Mouse (Mus musculus): ENCODE measurements around the gene Mast4. TPM values are rescaled to one million over a fixed set of nuclear protein-coding genes. Genes with fewer than 3 reads are reported as not detected.

Mast4 gene
- polyA plus RNA-seq, 1 experiment from 2014 or later = 33.0 TPM

DNA sequence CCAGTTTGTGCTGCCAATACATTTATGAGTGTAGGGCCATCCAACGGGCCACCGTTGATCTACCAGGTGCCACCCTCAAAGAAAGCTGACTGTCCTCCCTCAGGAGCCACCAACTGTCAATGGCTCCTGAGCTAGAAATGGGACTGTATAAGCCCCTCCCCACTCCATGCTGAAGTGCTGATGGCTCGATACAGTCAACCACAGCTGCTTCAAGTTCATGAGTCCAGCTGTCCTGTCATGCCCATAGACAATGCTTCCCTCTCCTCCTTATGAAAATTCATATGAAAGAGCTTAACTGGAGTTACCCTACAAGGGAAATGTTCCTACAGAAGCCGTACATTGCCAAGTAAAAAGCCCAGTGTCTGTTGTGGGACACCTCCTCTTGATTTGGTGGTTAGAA, 93.2 kb downstream of the Mast4 start:
- H3K4me1 ChIP-seq (ENCODE audit: control insufficient read depth, insufficient read depth, low read length) = no peaks in the 10 kb centered on the region
- H3K9me3 ChIP-seq (ENCODE audit: control insufficient read depth, low read length) = no peaks in the 10 kb centered on the region
- H3K4me3 ChIP-seq (ENCODE audit: low read depth, low read length) = no peak overlapping the region
- WGBS = 95% methylated on average over 4 of the region's 4 CpGs
- H3K4me2 ChIP-seq (ENCODE audit: low read depth, low read length) = no peak overlapping the region
- H3K36me3 ChIP-seq (ENCODE audit: control insufficient read depth, insufficient read depth, low read length) = no peaks in the 10 kb centered on the region
- no peak overlapping the region for H3K27ac ChIP-seq (ENCODE audit: low read depth, low read length)
- no peak for ATAC-seq (ENCODE audit: low read depth)
- no peaks in the 10 kb centered on the region for H3K27me3 ChIP-seq (ENCODE audit: control insufficient read depth, insufficient read depth, low read length)
- no peak overlapping the region for H3K9ac ChIP-seq (replicated peaks; ENCODE audit: low read depth, low read length)

DNA sequence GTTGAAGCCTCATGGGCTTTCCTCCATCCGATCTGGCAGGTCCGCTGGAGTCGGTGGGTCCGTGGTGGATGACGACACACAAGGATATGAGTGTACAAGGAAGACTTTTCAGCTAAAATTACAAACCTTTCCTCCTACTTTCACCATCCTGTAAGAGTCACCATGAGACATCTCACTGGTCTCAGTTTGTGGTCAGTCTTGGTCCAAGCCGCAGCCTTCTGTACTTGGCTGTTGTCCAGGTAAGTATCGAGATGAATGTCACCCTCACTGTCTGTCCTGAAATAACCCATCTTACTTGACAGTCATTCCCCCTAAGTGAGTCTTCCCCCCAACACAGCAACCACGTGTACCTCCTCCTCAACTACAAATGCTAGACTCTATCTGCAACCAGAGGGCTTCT, 94.6 kb downstream of the Mast4 start:
- no peak for ATAC-seq (ENCODE audit: low read depth)
- H3K4me2 ChIP-seq (ENCODE audit: low read depth, low read length) = no peak overlapping the region
- no peaks in the 10 kb centered on the region for H3K36me3 ChIP-seq (ENCODE audit: control insufficient read depth, insufficient read depth, low read length)
- no peaks in the 10 kb centered on the region for H3K9me3 ChIP-seq (ENCODE audit: control insufficient read depth, low read length)
- no peak overlapping the region for H3K27ac ChIP-seq (ENCODE audit: low read depth, low read length)
- no peak overlapping the region for H3K4me3 ChIP-seq (ENCODE audit: low read depth, low read length)
- no peak overlapping the region for H3K9ac ChIP-seq (replicated peaks; ENCODE audit: low read depth, low read length)
- 90% methylated on average over 8 of the region's 8 CpGs for WGBS
- H3K27me3 ChIP-seq (ENCODE audit: control insufficient read depth, insufficient read depth, low read length) = no peaks in the 10 kb centered on the region
- H3K4me1 ChIP-seq (ENCODE audit: control insufficient read depth, insufficient read depth, low read length) = no peaks in the 10 kb centered on the region

- Histone ChIP-seq H3K27me3 (ENCODE audit: control insufficient read depth, insufficient read depth, low read length) (no peaks in the 10 kb centered on the region), H3K4me3 (ENCODE audit: low read depth, low read length) (no peak overlapping the region), H3K9ac (replicated peaks; ENCODE audit: low read depth, low read length) (no peak overlapping the region), H3K27ac (ENCODE audit: low read depth, low read length) (no peak overlapping the region), H3K9me3 (ENCODE audit: control insufficient read depth, low read length) (no peaks in the 10 kb centered on the region), H3K4me2 (ENCODE audit: low read depth, low read length) (no peak overlapping the region), H3K36me3 (ENCODE audit: control insufficient read depth, insufficient read depth, low read length) (no peaks in the 10 kb centered on the region), H3K4me1 (ENCODE audit: control insufficient read depth, insufficient read depth, low read length) (no peaks in the 10 kb centered on the region)
- 96% methylated on average over 7 of the region's 7 CpGs for WGBS
- ATAC-seq (ENCODE audit: low read depth) = no peak
These were observed 96.1 kb downstream of the Mast4 start for GRCm38 (mm10) chr13:103238034-103238705.

DNA sequence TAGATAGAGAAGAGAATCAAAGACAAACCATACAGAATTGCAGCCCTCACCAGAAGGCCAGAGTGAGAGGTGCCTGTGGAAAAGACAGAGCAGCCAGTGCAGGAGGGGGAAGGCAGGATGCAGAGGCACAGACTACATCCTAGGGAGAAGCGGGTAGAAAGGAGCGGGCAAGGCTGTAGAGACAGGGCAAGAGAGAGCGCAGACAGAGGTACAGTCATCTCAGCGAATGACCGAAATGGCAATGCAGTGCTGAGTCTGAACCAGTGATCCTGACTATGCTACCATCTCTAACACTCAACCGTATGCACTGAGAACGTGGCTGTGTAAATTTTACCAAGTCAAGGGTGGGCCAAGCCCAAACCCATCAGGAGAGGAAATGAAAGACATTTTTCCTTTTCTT, 102.1 kb downstream of the Mast4 start:
- WGBS = 99% methylated on average over 7 of the region's 7 CpGs
- ATAC-seq (ENCODE audit: low read depth) = no peak
- Histone ChIP-seq H3K27ac (ENCODE audit: low read depth, low read length) (no peak overlapping the region), H3K27me3 (ENCODE audit: control insufficient read depth, insufficient read depth, low read length) (no peaks in the 10 kb centered on the region), H3K36me3 (ENCODE audit: control insufficient read depth, insufficient read depth, low read length) (no peaks in the 10 kb centered on the region), H3K4me2 (ENCODE audit: low read depth, low read length) (no peak overlapping the region), H3K9ac (replicated peaks; ENCODE audit: low read depth, low read length) (no peak overlapping the region), H3K4me3 (ENCODE audit: low read depth, low read length) (no peak overlapping the region), H3K9me3 (ENCODE audit: control insufficient read depth, low read length) (no peaks in the 10 kb centered on the region), H3K4me1 (ENCODE audit: control insufficient read depth, insufficient read depth, low read length) (no peaks in the 10 kb centered on the region)

DNA sequence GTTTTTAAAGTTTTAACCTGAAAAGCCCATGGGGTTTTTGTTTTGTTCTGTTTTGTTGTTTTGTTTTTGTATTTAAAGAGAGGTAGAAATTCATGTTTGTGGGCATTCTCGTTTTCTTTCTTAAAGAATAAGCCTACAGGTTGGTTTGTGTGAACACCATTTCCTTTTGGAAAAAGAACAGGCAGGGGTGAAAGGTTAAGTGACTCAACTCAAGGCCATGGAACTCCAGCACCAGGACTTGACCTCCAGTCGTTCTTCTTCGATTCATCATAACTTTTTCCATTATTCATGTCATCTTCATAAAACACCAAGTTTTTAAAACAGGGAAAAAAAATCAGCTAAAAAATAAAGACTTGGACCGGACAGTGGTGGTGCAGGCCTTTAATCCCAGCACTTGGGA, 105.2 kb downstream of the Mast4 start:
- Histone ChIP-seq H3K4me3 (ENCODE audit: low read depth, low read length) (no peak overlapping the region), H3K27me3 (ENCODE audit: control insufficient read depth, insufficient read depth, low read length) (no peaks in the 10 kb centered on the region), H3K9ac (replicated peaks; ENCODE audit: low read depth, low read length) (no peak overlapping the region), H3K4me2 (ENCODE audit: low read depth, low read length) (no peak overlapping the region), H3K4me1 (ENCODE audit: control insufficient read depth, insufficient read depth, low read length) (peaks cover 9% of the 10 kb centered on the region; the same call in 1 of the 2 replicates), H3K27ac (ENCODE audit: low read depth, low read length) (no peak overlapping the region), H3K9me3 (ENCODE audit: control insufficient read depth, low read length) (no peaks in the 10 kb centered on the region), H3K36me3 (ENCODE audit: control insufficient read depth, insufficient read depth, low read length) (no peaks in the 10 kb centered on the region)
- WGBS = 88% methylated on average over 4 of the region's 4 CpGs
- no peak for ATAC-seq (ENCODE audit: low read depth)

DNA sequence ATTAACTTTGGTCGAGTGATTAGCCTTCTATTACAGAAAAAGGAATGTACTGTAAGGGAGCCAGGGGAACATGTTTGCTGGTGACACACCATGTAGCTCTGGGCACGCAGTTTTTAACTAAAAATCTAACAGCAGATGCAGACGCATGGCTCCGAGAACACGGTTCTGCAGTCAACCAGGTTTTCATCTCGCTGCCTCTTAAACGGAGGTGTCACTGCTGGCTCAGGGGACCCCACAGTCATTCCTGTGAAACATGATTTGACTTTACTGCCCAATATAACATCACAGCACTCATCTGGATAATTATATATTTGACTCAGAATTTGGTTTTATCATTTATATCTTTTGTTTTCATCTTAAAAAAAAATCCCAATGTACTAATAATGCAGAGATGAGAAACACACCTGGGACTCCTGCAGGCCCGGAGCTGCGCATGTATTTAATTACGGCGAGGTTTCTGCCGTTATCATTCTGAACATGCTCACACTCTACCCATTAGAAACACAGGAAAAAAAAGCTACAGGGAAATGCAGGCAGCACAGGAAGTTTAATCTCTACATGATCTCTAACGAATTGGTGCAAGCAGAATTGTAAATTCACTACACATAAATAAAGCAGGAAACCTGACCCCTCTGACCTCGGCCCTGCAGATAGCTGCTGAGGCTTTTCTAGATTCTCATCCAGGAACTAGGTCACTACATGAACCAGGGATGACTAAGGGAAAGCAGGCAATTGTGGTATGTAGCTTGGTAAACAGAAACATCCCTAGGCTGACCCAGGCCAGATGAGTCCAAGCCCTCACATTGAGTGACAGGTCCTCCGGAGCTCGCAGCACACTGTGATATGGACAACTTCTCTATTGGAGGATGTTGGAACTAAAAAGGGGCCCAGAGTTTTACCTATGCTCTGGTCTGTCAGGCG, 108.1 kb downstream of the Mast4 start:
- Histone ChIP-seq H3K4me3 (ENCODE audit: low read depth, low read length) (no peak overlapping the region), H3K9me3 (ENCODE audit: control insufficient read depth, low read length) (no peaks in the 10 kb centered on the region), H3K27ac (ENCODE audit: low read depth, low read length) (peak overlapping the region; percentile 24; the same call in 1 of the 2 replicates), H3K36me3 (ENCODE audit: control insufficient read depth, insufficient read depth, low read length) (no peaks in the 10 kb centered on the region), H3K9ac (replicated peaks; ENCODE audit: low read depth, low read length) (no peak overlapping the region), H3K27me3 (ENCODE audit: control insufficient read depth, insufficient read depth, low read length) (no peaks in the 10 kb centered on the region), H3K4me1 (ENCODE audit: control insufficient read depth, insufficient read depth, low read length) (peaks cover 9% of the 10 kb centered on the region; the same call in 1 of the 2 replicates), H3K4me2 (ENCODE audit: low read depth, low read length) (no peak overlapping the region)
- peak; percentile 9 for ATAC-seq (ENCODE audit: low read depth)
- WGBS = 51% methylated on average over 17 of the region's 17 CpGs

- H3K27me3 ChIP-seq (ENCODE audit: control insufficient read depth, insufficient read depth, low read length) = no peaks in the 10 kb centered on the region
- H3K27ac ChIP-seq (ENCODE audit: low read depth, low read length) = peak overlapping the region; percentile 24; the same call in 1 of the 2 replicates
- no peaks in the 10 kb centered on the region for H3K9me3 ChIP-seq (ENCODE audit: control insufficient read depth, low read length)
- ATAC-seq (ENCODE audit: low read depth) = no peak
- 57% methylated on average over 11 of the region's 11 CpGs for WGBS
- H3K4me2 ChIP-seq (ENCODE audit: low read depth, low read length) = no peak overlapping the region
- H3K9ac ChIP-seq (replicated peaks; ENCODE audit: low read depth, low read length) = no peak overlapping the region
- H3K4me1 ChIP-seq (ENCODE audit: control insufficient read depth, insufficient read depth, low read length) = peaks cover 9% of the 10 kb centered on the region; the same call in 1 of the 2 replicates
- H3K36me3 ChIP-seq (ENCODE audit: control insufficient read depth, insufficient read depth, low read length) = no peaks in the 10 kb centered on the region
- H3K4me3 ChIP-seq (ENCODE audit: low read depth, low read length) = no peak overlapping the region
These were observed 108.9 kb downstream of the Mast4 start for GRCm38 (mm10) chr13:103225217-103225894.

DNA sequence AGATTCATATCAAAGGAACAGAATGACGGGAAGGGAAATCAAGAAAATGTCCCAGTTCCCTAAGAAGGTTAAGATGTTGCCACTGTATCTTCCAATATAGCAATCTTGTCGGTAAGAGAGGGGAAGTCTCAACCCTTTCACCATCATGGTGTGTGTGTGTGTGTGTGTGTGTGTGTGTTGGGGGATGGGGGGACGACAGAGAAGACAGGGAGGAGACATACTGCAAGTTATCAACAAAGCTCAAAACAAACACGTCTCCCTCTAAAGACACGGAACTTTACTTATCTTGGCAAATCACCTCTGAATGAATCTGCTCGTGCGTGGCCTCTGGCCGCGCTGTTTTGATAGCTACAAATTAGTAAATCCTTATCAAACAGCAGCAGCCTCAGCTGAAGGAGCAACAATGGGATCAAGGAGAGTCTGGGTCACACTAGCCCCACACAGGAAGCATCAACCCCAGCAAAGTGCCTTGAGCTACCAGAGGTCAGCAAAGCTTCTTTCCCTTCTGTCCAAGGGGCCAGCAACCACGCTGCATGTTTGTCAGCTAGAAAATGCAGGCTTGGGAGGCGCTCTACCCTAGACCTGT, 113.7 kb downstream of the Mast4 start:
- Histone ChIP-seq H3K4me3 (ENCODE audit: low read depth, low read length) (no peak overlapping the region), H3K36me3 (ENCODE audit: control insufficient read depth, insufficient read depth, low read length) (no peaks in the 10 kb centered on the region)

More for the DNA sequence above, 113.7 kb downstream of the Mast4 start:
- H3K4me2 ChIP-seq (ENCODE audit: low read depth, low read length) = no peak overlapping the region
- WGBS = 67% methylated on average over 11 of the region's 11 CpGs
- no peak for ATAC-seq (ENCODE audit: low read depth)
- H3K27me3 ChIP-seq (ENCODE audit: control insufficient read depth, insufficient read depth, low read length) = no peaks in the 10 kb centered on the region
- no peaks in the 10 kb centered on the region; the same call in 1 of the 2 replicates for H3K4me1 ChIP-seq (ENCODE audit: control insufficient read depth, insufficient read depth, low read length)
- no peak overlapping the region for H3K9ac ChIP-seq (replicated peaks; ENCODE audit: low read depth, low read length)
- no peaks in the 10 kb centered on the region for H3K9me3 ChIP-seq (ENCODE audit: control insufficient read depth, low read length)
- H3K27ac ChIP-seq (ENCODE audit: low read depth, low read length) = no peak overlapping the region
